Mouse (Mus musculus) heart, postnatal 10 days (tissue): ENCODE measurements around the gene Mipol1. TPM values are rescaled to one million over a fixed set of nuclear protein-coding genes. Genes with fewer than 3 reads are reported as not detected.
A peak's percentile ranks its signal among the peaks of the same experiment; 100 is the strongest.

Experiments used
- DNase-seq, 2 experiments: peaks; one replicate each; pipeline ENCODE4 v3.0.0; 2021
- intact Hi-C: fragments of 180-260 bp; cut with DNase I; formaldehyde crosslinking; loops from one replicate; pipeline ENCODE4 v1.15.1; 2025
- total RNA-seq, 2 experiments: library from RNA; stranded (reverse); gene quantifications; 2 replicates each; pipeline ENCODE4 v1.2.3; 2021

The Mipol1 gene
- total RNA-seq, 2 experiments from 2014 or later, result 6.5 to 7.6 TPM

DNA sequence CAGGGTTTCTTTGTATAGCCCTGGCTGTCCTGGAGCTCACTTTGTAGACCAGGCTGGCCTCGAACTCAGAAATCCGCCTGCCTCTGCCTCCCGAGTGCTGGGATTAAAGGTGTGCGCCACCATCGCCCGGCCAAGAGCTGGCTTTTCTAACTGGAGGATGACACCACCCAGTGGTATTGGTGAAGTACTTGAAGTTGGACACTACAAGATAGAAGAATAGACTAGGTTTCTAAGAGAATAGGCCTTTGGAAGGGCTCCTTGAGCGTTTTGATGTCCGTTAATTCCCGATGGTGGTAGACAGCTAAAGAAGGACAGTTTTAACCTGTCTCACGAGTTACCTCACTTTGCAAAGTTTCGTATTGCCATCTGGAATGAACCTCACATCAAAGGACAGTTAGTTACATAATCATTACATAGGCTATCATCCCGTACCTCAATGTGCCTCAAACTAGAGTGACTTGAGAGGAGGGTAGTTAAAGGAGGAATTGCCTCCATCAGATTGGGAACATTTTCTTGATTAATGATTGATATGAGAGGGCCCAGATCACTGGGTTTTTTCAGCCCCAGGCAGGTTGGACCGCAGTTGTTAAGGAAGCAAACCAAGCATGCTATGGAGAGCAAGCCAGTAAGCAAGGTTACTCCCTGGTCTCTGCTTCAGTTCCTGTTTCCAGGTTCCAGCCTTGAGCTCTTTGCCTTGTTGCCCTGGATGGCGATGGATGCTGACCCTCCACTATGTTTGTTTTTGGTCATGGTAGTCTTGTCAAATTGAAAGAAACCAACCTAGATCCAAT, 1.1 kb downstream of the Mipol1 start:
- DNase-seq, result peak; percentile 11 to 35
- intact Hi-C loops, result no loop called here

DNA sequence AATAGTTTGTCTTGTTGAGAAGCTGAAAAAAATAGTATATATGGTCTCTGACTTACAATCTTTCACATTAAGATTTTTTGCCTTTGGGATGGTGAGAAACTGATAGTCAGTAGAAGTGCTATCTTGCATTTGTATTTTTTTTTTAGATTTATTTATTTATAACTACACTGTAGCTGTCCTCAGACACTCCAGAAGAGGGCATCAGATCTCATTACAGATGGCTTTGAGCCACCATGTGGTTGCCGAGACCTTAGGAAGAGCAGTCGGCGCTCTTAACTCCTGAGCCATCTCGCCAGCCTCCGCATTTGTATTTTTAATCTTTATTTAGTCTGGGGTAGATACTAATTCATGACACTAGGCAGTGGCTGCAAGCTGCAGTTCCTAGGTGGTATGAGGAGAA, 3.2 kb downstream of the Mipol1 start:
- intact Hi-C loops, result no loop called here
- DNase-seq, result no peak

- intact Hi-C loops, result no loop called here
- DNase-seq, result no peak
Observed at GRCm38 (mm10) chr12:57243671-57244495, 13.7 kb downstream of the Mipol1 start.

DNA sequence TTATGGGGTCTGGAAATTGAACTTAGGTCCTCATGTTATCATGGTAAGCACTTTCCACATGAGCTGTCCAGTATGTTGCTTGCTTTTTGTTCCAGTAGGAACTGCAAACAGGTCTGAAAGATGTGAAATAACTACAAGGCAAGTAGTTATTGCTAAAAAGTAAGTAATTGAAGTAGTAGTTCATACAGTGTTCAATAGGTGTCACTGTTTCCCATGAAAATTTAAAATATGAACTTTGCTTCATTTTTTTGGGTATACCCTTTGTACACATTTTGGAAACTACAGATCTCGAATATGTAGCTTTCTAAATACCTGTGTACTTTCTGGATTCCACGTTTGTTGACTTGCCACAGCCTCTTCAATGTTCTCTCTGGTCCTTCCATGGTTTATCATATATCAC, 28.3 kb downstream of the Mipol1 start:
- no peak for DNase-seq
- intact Hi-C loops, result no loop called here

DNA sequence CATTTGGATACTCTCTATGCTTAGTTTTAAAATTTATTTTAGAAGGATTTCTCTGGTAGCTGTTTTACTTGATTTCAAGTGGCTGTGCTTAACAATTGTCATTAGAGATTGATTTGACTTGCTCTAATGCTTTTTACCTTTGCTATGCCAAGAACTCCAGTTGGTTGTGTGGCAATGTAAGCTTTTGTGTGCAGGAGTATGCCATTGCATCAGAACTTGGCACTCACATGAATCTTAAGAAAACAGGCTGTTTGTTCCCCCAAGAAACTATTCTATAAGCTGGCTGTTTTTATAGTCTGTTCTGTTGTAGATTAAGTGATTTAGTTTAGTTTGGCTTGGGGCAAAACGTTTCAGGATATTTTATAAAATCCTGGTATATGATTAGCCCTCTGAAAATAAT, 45.2 kb downstream of the Mipol1 start:
- DNase-seq, result no peak
- intact Hi-C loops, result no loop called here

- peak; percentile 13 to 49 for DNase-seq
- intact Hi-C loops, result loop anchor here (1.0 to 2.0 kb wide), 2 partner anchors 263 to 506 kb away; no protein-coding TSS in a partner anchor
Observed at GRCm38 (mm10) chr12:57281155-57282114, 51.2 kb downstream of the Mipol1 start.

GRCm38 (mm10) chr12:57285303-57286059, 55.3 kb downstream of the Mipol1 start:
- DNase-seq, result no peak
- intact Hi-C loops, result no loop called here

DNA sequence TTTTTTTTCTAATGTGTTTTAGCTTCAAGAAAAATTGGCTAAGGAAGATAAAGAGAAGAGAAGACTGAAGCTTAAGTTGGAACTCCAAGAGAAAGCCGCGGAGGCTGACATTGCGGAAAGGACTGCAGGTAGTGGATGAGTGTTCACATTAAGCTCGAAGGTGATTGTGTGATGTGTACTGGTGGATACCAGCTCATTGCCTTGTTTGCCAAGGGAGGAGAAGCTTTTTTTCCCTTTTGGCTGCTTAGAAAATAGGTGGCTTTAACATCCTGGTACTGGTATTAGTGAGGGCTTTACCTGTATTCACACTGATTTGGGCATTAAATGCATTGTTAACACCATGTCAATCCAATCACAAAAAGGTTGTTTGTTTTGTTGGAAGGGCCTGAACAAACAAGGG, 77.1 kb downstream of the Mipol1 start:
- intact Hi-C loops, result no loop called here
- no peak for DNase-seq

GRCm38 (mm10) chr12:57307748-57308147, 77.5 kb downstream of the Mipol1 start:
- DNase-seq, result no peak
- intact Hi-C loops, result no loop called here

DNA sequence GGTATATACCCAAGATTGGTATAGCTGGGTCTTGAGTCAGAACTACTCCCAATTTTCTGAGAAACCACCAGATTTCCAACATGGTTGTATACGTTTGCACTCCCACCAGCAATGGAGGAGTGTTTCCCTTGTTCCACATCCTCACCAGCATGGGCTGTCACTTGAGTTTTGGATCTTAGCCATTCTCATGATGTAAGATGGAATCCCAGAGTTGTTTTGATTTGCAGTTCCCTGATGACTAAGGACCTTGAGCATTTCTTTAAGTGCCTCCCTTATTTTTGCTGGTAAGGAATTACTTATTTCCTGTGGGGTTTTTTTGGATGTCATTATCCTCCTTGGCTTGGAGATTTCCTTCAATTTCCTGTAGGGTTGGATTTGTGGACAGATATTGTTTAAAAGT, 108.8 kb downstream of the Mipol1 start:
- DNase-seq, result no peak
- intact Hi-C loops, result no loop called here

- no peak for DNase-seq
- intact Hi-C loops, result no loop called here
Observed at GRCm38 (mm10) chr12:57340111-57340510, 109.9 kb downstream of the Mipol1 start.

- intact Hi-C loops, result no loop called here
- no peak for DNase-seq
Observed at GRCm38 (mm10) chr12:57362732-57363131, 132.5 kb downstream of the Mipol1 start.

DNA sequence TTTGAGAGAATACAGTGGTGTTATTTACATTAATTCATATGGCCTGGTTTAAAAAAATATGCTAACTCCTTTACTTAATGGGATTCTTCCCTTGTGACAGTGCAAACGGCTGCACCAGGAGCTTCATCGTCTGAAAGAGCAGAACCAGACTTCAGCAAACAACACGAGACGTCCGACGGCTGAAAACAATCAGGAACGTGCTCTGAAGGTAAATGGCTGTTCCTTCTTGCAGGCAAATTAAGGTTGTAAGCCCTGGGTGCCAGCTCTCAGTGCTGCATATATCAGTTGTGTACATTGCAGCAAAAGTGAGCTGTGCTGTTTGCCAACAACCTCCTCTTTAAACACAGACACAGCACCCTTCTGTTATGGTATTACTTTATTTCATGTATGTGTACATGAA, 133.8 kb downstream of the Mipol1 start:
- DNase-seq, result no peak
- intact Hi-C loops, result no loop called here

GRCm38 (mm10) chr12:57371790-57372547, 141.7 kb downstream of the Mipol1 start:
- intact Hi-C loops, result no loop called here
- no peak for DNase-seq

DNA sequence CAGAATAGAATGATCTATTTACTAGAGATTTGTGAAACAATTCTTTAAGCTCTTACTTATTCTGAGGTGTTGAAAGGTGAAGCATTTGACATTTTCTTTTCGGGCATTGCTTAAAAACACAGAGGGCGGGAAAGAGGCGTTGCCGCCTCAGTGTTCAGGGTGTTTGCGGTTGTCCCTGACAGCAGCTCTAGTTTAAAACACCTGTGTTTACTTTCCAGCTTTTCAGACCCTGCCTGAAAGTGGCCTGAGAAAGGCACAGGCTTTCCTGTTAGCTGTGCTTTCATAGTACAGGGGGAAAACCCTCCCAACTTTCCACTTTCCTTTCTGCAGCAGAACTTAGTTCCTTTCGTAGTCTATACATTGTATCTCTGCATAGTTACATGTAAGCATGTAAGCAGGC, 152.6 kb downstream of the Mipol1 start:
- intact Hi-C loops, result no loop called here
- no peak for DNase-seq

DNA sequence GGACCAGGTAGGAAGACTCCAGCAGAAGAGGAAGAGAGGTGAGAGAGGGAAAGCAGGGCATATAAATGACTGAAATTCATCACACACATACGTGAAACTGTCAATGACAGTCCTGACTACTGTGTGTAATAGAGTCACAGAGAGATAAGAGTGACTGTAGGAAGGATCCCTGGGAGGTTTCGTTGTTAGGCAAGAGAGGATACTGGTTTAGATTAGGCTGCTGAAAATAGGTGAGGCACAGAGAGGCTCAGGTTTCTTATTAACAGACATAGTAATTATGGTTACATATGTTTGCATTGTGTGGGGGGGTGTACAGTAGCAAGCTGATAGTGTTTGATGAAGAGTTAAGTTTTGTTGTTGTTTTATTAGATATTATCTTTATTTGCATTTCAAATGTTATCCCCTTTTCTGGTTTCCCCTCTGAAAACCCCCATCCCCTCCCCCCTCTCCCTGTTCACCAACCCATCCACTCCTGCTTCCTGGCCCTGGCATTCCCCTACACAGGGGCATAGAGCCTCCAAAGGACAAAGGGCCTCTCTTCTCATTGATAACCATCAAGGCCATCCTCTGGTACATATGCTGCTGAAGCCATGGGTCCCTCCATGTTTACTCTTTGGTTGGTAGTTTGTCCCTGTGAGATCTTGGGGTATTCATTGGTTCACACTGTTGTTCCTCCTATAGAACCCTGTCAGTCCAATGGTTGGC, 157.5 kb downstream of the Mipol1 start:
- intact Hi-C loops, result no loop called here
- no peak for DNase-seq

- intact Hi-C loops, result no loop called here
Observed at GRCm38 (mm10) chr12:57399547-57399946, 169.3 kb downstream of the Mipol1 start.

DNA sequence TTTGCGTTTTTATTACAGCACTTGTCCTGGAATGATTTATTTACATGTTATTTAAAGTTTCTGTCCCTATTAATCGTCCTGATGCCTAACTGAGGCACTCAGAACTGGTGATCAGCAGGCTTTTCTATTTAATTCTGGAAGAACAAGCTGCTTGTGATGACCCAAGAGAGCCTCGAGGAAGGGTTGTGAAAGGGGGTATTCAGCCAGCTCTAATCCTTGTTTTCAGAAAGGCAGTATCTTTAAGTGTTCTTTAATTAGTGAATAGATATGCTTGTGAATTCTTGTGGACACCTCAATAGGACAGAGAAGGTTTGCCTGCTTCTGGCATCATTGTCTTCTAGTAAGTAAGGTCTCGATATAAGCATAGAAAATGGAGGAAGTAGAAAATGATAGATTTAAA, 170.0 kb downstream of the Mipol1 start:
- intact Hi-C loops, result no loop called here
- DNase-seq, result no peak

More at GRCm38 (mm10) chr12:57399547-57399946, 169.3 kb downstream of the Mipol1 start:
- DNase-seq, result no peak

GRCm38 (mm10) chr12:57401126-57401525, 170.9 kb downstream of the Mipol1 start:
- no peak for DNase-seq
- intact Hi-C loops, result no loop called here
